Mouse (Mus musculus): ENCODE data around the gene Wfdc16. TPM values are rescaled to one million over a fixed set of nuclear protein-coding genes. Genes with fewer than 3 reads are reported as not detected.

Wfdc16 gene
- not detected in 2 replicates for total RNA-seq (2014; rRNA removed)
- 0.07 TPM in 1 of 2 replicates, not detected in the other for polyA plus RNA-seq (2012; rRNA removed)

GRCm38 (mm10) chr2:164638696-164639095 is at the start of gene Wfdc16:
TSS of gene Wfdc16 (minus strand) at chr2:164638796.
- Histone ChIP-seq H3K9ac (ENCODE audit: low read depth, low read length) (no peak within 1 kb of the TSS), H3K36me3 (ENCODE audit: control insufficient read depth, insufficient read depth, low read length) (no peaks in the 10 kb centered on the region), H3K79me2 (ENCODE audit: control insufficient read depth, insufficient read depth, low read length) (no peaks in the 10 kb centered on the region), H3K4me1 (ENCODE audit: control insufficient read depth, insufficient read depth, low read length) (no peaks in the 10 kb centered on the region), H3K27me3 (ENCODE audit: control insufficient read depth, insufficient read depth, low read length) (no peaks in the 10 kb centered on the region), H3K27ac (replicated peaks; ENCODE audit: insufficient read depth, low read depth, low read length) (no peak within 1 kb of the TSS), H3K4me3 (ENCODE audit: insufficient read depth, low read depth, low read length) (no peak within 1 kb of the TSS)
- TF ChIP-seq CTCF (IDR thresholded peaks at IDR 0.05; ENCODE audit: low read depth, low read length): no peak
- no peak for TF ChIP-seq POLR2A (IDR thresholded peaks at IDR 0.05; ENCODE audit: extremely low read depth, insufficient read depth, low read length)
- 43% methylated on average over 3 of the region's 3 CpGs for WGBS
- peak; percentile 19 for DNase-seq (ENCODE audit: extremely low read depth, low read depth, low spot score)

- Histone ChIP-seq H3K4me3 (ENCODE audit: insufficient read depth, low read depth, low read length) (no peak within 1 kb of the TSS), H3K27ac (replicated peaks; ENCODE audit: insufficient read depth, low read depth, low read length) (no peak within 1 kb of the TSS), H3K9ac (ENCODE audit: low read depth, low read length) (no peak within 1 kb of the TSS), H3K79me2 (ENCODE audit: control insufficient read depth, insufficient read depth, low read length) (no peaks in the 10 kb centered on the region), H3K27me3 (ENCODE audit: control insufficient read depth, insufficient read depth, low read length) (peaks cover 2% of the 10 kb centered on the region; the same call in 1 of the 2 replicates), H3K4me1 (ENCODE audit: control insufficient read depth, insufficient read depth, low read length) (no peaks in the 10 kb centered on the region), H3K36me3 (ENCODE audit: control insufficient read depth, insufficient read depth, low read length) (no peaks in the 10 kb centered on the region)
- TF ChIP-seq CTCF (IDR thresholded peaks at IDR 0.05; ENCODE audit: low read depth, low read length) (no peak), POLR2A (IDR thresholded peaks at IDR 0.05; ENCODE audit: extremely low read depth, insufficient read depth, low read length) (no peak)
- 60% methylated on average over 3 of the region's 3 CpGs for WGBS
- no peak for DNase-seq (ENCODE audit: extremely low read depth, low read depth, low spot score)
Measured at GRCm38 (mm10) chr2:164684807-164685206, 46.2 kb upstream of the Wfdc16 start, which contains the start of gene Wfdc13. TSS of gene Wfdc13 (plus strand) at chr2:164685107.

- Histone ChIP-seq H3K27ac (replicated peaks; ENCODE audit: insufficient read depth, low read depth, low read length) (no peak overlapping the region), H3K4me1 (ENCODE audit: control insufficient read depth, insufficient read depth, low read length) (0 out of 2 replicates have a peak, but pooled peaks cover 3% of the 10 kb centered on the region), H3K36me3 (ENCODE audit: control insufficient read depth, insufficient read depth, low read length) (no peaks in the 10 kb centered on the region), H3K4me3 (ENCODE audit: insufficient read depth, low read depth, low read length) (no peak overlapping the region), H3K27me3 (ENCODE audit: control insufficient read depth, insufficient read depth, low read length) (no peaks in the 10 kb centered on the region), H3K9ac (ENCODE audit: low read depth, low read length) (no peak overlapping the region), H3K79me2 (ENCODE audit: control insufficient read depth, insufficient read depth, low read length) (no peaks in the 10 kb centered on the region)
- TF ChIP-seq POLR2A (IDR thresholded peaks at IDR 0.05; ENCODE audit: extremely low read depth, insufficient read depth, low read length) (no peak), CTCF (IDR thresholded peaks at IDR 0.05; ENCODE audit: low read depth, low read length) (no peak)
- WGBS: 60% methylated on average over 3 of the region's 3 CpGs
- DNase-seq (ENCODE audit: extremely low read depth, low read depth, low spot score): no peak
Measured at GRCm38 (mm10) chr2:164679906-164680305, 41.3 kb upstream of the Wfdc16 start.

GRCm38 (mm10) chr2:164678848-164679625 is 40.4 kb upstream of the Wfdc16 start:
- no peaks in the 10 kb centered on the region for H3K36me3 ChIP-seq (ENCODE audit: control insufficient read depth, insufficient read depth, low read length)
- no peak overlapping the region for H3K4me3 ChIP-seq (ENCODE audit: insufficient read depth, low read depth, low read length)
- TF ChIP-seq CTCF (IDR thresholded peaks at IDR 0.05; ENCODE audit: low read depth, low read length) (peak; percentile 81), POLR2A (IDR thresholded peaks at IDR 0.05; ENCODE audit: extremely low read depth, insufficient read depth, low read length) (no peak)
- H3K4me1 ChIP-seq (ENCODE audit: control insufficient read depth, insufficient read depth, low read length): 0 out of 2 replicates have a peak, but pooled peaks cover 3% of the 10 kb centered on the region
- peak overlapping the region; percentile 29; the same call in 1 of the 2 replicates for H3K9ac ChIP-seq (ENCODE audit: low read depth, low read length)
- no peaks in the 10 kb centered on the region for H3K27me3 ChIP-seq (ENCODE audit: control insufficient read depth, insufficient read depth, low read length)
- 20% methylated on average over 19 of the region's 19 CpGs for WGBS
- H3K27ac ChIP-seq (replicated peaks; ENCODE audit: insufficient read depth, low read depth, low read length): no peak overlapping the region
- peak; percentile 50 for DNase-seq (ENCODE audit: extremely low read depth, low read depth, low spot score)
- no peaks in the 10 kb centered on the region for H3K79me2 ChIP-seq (ENCODE audit: control insufficient read depth, insufficient read depth, low read length)

- 0 out of 2 replicates have a peak, but pooled peaks cover 3% of the 10 kb centered on the region for H3K4me1 ChIP-seq (ENCODE audit: control insufficient read depth, insufficient read depth, low read length)
- H3K27me3 ChIP-seq (ENCODE audit: control insufficient read depth, insufficient read depth, low read length): no peaks in the 10 kb centered on the region
- H3K36me3 ChIP-seq (ENCODE audit: control insufficient read depth, insufficient read depth, low read length): no peaks in the 10 kb centered on the region
- no peak overlapping the region for H3K9ac ChIP-seq (ENCODE audit: low read depth, low read length)
- WGBS: 74% methylated on average over 16 of the region's 16 CpGs
- H3K4me3 ChIP-seq (ENCODE audit: insufficient read depth, low read depth, low read length): no peak overlapping the region
- H3K79me2 ChIP-seq (ENCODE audit: control insufficient read depth, insufficient read depth, low read length): no peaks in the 10 kb centered on the region
- peak; percentile 15 for DNase-seq (ENCODE audit: extremely low read depth, low read depth, low spot score)
- no peak for TF ChIP-seq CTCF (IDR thresholded peaks at IDR 0.05; ENCODE audit: low read depth, low read length)
- no peak for TF ChIP-seq POLR2A (IDR thresholded peaks at IDR 0.05; ENCODE audit: extremely low read depth, insufficient read depth, low read length)
- H3K27ac ChIP-seq (replicated peaks; ENCODE audit: insufficient read depth, low read depth, low read length): no peak overlapping the region
Measured at GRCm38 (mm10) chr2:164676916-164677685, 38.5 kb upstream of the Wfdc16 start.
